Mouse (Mus musculus) stomach, embryonic 16.5 days (tissue): ENCODE results near the gene Ndufa9. TPM values are rescaled to one million over a fixed set of nuclear protein-coding genes. Genes with fewer than 3 reads are reported as not detected.

ENCODE experiments used
- ATAC-seq: fragments of 200-750 bp; cut with Nextera tagmentation; 2 replicates; pipeline ENCODE4 v1.8.0; 2017; ENCODE audit warnings: moderate number of reproducible peaks, moderate TSS enrichment; ENCODE audit not compliant: insufficient read depth, low FRiP score
- H3K27ac ChIP-seq: fragments of 300-500 bp; sonication (generic); 2 replicates; pipeline ENCODE4 v1.5.1; 2014; ENCODE audit warnings: low read length
- H3K27me3 ChIP-seq: fragments of 300-500 bp; sonication (generic); 2 replicates; pipeline ENCODE4 v1.6.1; 2014; ENCODE audit warnings: low read length, control low read depth, mixed read lengths; ENCODE audit not compliant: control insufficient read depth, insufficient read depth
- H3K36me3 ChIP-seq: fragments of 300-500 bp; sonication (generic); 2 replicates; pipeline ENCODE4 v1.6.1; 2014; ENCODE audit warnings: low read length; ENCODE audit not compliant: control insufficient read depth, insufficient read depth
- H3K4me1 ChIP-seq: fragments of 300-500 bp; sonication (generic); 2 replicates; pipeline ENCODE4 v1.6.1; 2014; ENCODE audit warnings: low read length, control low read depth, mixed read lengths; ENCODE audit not compliant: control insufficient read depth, insufficient read depth
- H3K4me2 ChIP-seq: fragments of 300-500 bp; sonication (generic); 2 replicates; pipeline ENCODE4 v1.6.1; 2014; ENCODE audit warnings: low read depth, low read length, mixed read lengths
- H3K4me3 ChIP-seq: fragments of 300-500 bp; sonication (generic); replicated peaks from 2 replicates; pipeline ENCODE4 v1.5.1; 2014; ENCODE audit warnings: mild to moderate bottlenecking, low read length
- H3K9ac ChIP-seq: fragments of 300-500 bp; sonication (generic); 2 replicates; pipeline ENCODE4 v1.6.1; 2014; ENCODE audit warnings: low read length
- H3K9me3 ChIP-seq: fragments of 300-500 bp; sonication (generic); replicated peaks from 2 replicates; pipeline ENCODE4 v1.6.1; 2016; ENCODE audit warnings: low read length, control low read depth; ENCODE audit not compliant: control insufficient read depth
- WGBS: fragments of 180-500 bp; shearing (Covaris S2); extraction: QIAGEN DNeasy Blood & Tissue Kit; methylation state at CpG from one replicate; pipeline ENCODE4 v1.1.7; 2014; 5-methylcytosine and 5-hydroxymethylcytosine counted together
- polyA plus RNA-seq: library from polyadenylated mRNA; unstranded; fragments of >200 nt; fragmentation: Nextera tagmentation; extraction: Ambion mirVana; gene quantifications from 2 replicates; pipeline ENCODE4 v1.2.1, GENCODE M21; 2015

The Ndufa9 gene
- 226 and 234 TPM in 2 replicates for polyA plus RNA-seq

- Histone ChIP-seq H3K4me2 (peak within 1 kb of the TSS; percentile 77), H3K9ac (peak within 1 kb of the TSS; percentile 85), H3K9me3 (no peaks in the 10 kb centered on the region), H3K4me3 (peak within 1 kb of the TSS; percentile 75), H3K27ac (peak within 1 kb of the TSS; percentile 20; the same call in 1 of the 2 replicates), H3K4me1 (peaks cover 6% of the 10 kb centered on the region; the same call in 1 of the 2 replicates), H3K36me3 (no peaks in the 10 kb centered on the region), H3K27me3 (no peaks in the 10 kb centered on the region)
- ATAC-seq = peak; percentile 90
- 7% methylated on average over 46 of the region's 46 CpGs for WGBS
Observed at GRCm38 (mm10) chr6:126848712-126849704, at the start of gene Ndufa9. Gene Ndufa9 (minus strand): TSS chr6:126849136.

GRCm38 (mm10) chr6:126877118-126877517, 28.2 kb upstream of the Ndufa9 start:
- Histone ChIP-seq H3K36me3 (no peaks in the 10 kb centered on the region), H3K4me2 (no peak overlapping the region), H3K4me1 (no peaks in the 10 kb centered on the region), H3K27me3 (no peaks in the 10 kb centered on the region), H3K4me3 (no peak overlapping the region), H3K9ac (no peak overlapping the region), H3K9me3 (no peaks in the 10 kb centered on the region), H3K27ac (no peak overlapping the region)
- 76% methylated on average over 8 of the region's 8 CpGs for WGBS
- no peak for ATAC-seq

DNA sequence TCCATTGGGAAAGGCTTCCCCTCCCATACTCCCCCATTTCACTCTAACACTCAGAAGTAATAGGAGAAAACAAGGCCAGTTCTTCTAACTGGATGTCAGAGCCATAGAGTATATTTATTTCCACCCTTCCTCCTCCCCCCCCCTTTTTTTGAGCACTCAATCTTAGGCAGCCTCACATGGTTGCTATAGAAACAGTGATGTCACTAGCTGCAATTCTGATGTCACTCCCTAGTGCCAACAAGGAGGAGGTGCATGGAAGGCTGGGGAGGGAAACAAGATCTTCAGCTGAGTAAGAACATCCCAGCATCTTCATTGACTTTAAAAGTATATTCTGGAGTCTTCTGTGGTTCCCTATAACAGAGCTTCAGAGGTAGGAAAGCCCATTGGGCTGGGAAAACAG, 3.9 kb upstream of the Ndufa9 start, which contains the start of gene Akap3:
TSS of gene Akap3 (plus strand) at position 218 of the 400 bp plus-strand sequence.
- Histone ChIP-seq H3K4me3 (no peak within 1 kb of the TSS), H3K4me1 (peaks cover 3% of the 10 kb centered on the region; the same call in 1 of the 2 replicates), H3K9me3 (no peaks in the 10 kb centered on the region), H3K27me3 (no peaks in the 10 kb centered on the region), H3K4me2 (no peak within 1 kb of the TSS), H3K36me3 (no peaks in the 10 kb centered on the region), H3K9ac (no peak within 1 kb of the TSS), H3K27ac (no peak within 1 kb of the TSS)
- ATAC-seq = no peak

GRCm38 (mm10) chr6:126836628-126837027, 12.3 kb downstream of the Ndufa9 start:
- no peak for ATAC-seq
- Histone ChIP-seq H3K4me1 (no peaks in the 10 kb centered on the region), H3K4me3 (no peak overlapping the region), H3K9me3 (no peaks in the 10 kb centered on the region), H3K27ac (no peak overlapping the region), H3K27me3 (no peaks in the 10 kb centered on the region), H3K9ac (no peak overlapping the region), H3K4me2 (no peak overlapping the region), H3K36me3 (peaks cover 32% of the 10 kb centered on the region)
- WGBS = 82% methylated on average over 8 of the region's 8 CpGs

DNA sequence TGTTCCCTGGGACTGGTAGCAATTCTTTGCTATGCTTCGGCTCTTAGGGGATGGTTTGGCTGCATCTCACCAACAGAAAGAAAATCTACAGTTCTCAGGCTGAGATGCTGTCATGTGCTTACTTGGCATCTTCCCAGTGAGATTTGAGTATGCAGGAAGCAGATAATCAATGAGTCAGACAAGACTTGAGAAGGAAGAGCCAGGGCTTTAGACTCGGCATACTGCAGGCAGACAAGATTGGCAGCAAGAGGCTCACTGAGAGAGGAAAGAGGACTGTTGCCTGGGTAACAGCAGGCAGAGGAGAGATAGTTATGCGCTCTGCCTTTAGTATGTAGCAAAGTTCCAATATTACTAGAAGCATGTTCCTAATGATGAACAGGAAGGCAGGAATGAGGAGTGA, 25.8 kb downstream of the Ndufa9 start:
- ATAC-seq = no peak
- no peak overlapping the region for H3K9ac ChIP-seq
- H3K36me3 ChIP-seq = peaks cover 6% of the 10 kb centered on the region; the same call in 1 of the 2 replicates
- no peak overlapping the region for H3K4me3 ChIP-seq
- H3K9me3 ChIP-seq = no peaks in the 10 kb centered on the region
- 92% methylated on average over 3 of the region's 3 CpGs for WGBS
- no peaks in the 10 kb centered on the region for H3K27me3 ChIP-seq
- H3K4me2 ChIP-seq = no peak overlapping the region
- no peak overlapping the region for H3K27ac ChIP-seq
- H3K4me1 ChIP-seq = no peaks in the 10 kb centered on the region

DNA sequence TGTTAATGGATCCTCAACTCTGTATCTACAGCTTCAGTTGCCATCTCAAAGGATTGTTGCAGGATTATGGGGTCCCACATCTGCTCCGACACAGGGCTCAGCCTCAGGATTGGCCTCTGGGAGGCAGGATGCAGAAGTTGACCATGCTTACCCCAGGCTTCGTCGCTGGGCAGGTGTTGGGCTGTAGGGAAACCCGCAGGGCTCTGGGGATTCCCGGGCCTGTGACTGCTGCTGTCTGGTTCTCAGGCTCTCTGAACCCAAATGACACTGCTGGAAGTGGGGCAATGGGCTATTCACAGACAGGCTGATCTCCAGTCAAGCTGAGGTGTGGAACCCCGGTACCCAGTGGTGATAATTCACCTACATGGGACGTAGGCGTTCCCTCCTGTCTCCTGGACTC, 32.6 kb downstream of the Ndufa9 start:
- Histone ChIP-seq H3K27ac (no peak overlapping the region), H3K9me3 (no peaks in the 10 kb centered on the region), H3K4me1 (no peaks in the 10 kb centered on the region), H3K36me3 (no peaks in the 10 kb centered on the region), H3K4me3 (no peak overlapping the region), H3K27me3 (no peaks in the 10 kb centered on the region), H3K9ac (no peak overlapping the region), H3K4me2 (no peak overlapping the region)
- ATAC-seq = no peak
- 90% methylated on average over 8 of the region's 8 CpGs for WGBS

DNA sequence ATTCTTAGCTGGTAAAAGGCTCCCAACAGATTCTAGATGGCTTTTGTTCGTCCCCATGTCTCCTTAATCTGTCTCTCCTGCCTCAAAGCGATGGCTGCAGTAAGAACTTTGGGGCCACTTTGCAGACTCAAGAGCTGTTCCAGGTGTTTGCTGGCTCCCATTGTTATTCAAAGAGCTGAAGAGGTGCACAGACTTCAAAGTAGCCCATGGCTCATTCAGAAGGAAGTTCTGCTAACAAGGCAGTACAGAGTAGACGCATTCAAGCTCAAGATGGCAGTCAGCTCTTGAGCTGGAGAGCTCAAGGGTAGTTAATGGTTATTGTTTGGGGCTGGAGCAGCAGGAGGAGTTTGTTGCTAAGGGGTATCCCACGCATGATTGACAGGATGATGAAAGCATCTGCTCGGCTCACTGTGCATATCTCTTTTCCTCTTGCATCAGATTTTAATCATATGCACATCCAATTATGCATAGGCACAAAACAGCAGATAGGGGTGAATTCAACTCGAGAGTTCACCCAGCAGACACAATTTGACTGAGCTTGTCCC, 33.7 kb downstream of the Ndufa9 start:
- Histone ChIP-seq H3K9ac (no peak overlapping the region), H3K4me1 (no peaks in the 10 kb centered on the region), H3K4me3 (no peak overlapping the region), H3K9me3 (no peaks in the 10 kb centered on the region), H3K27me3 (no peaks in the 10 kb centered on the region), H3K4me2 (no peak overlapping the region), H3K27ac (no peak overlapping the region), H3K36me3 (no peaks in the 10 kb centered on the region)
- no peak for ATAC-seq
- WGBS = 69% methylated on average over 6 of the region's 6 CpGs

- H3K4me2 ChIP-seq = no peak overlapping the region
- no peak overlapping the region for H3K4me3 ChIP-seq
- ATAC-seq = no peak
- H3K36me3 ChIP-seq = no peaks in the 10 kb centered on the region
- H3K9me3 ChIP-seq = no peaks in the 10 kb centered on the region
- H3K4me1 ChIP-seq = no peaks in the 10 kb centered on the region
- H3K27ac ChIP-seq = no peak overlapping the region
- no peaks in the 10 kb centered on the region for H3K27me3 ChIP-seq
- WGBS = 78% methylated on average over 4 of the region's 4 CpGs
- H3K9ac ChIP-seq = no peak overlapping the region
Observed at GRCm38 (mm10) chr6:126811481-126811880, 37.5 kb downstream of the Ndufa9 start.

GRCm38 (mm10) chr6:126808561-126808960, 40.4 kb downstream of the Ndufa9 start:
- 77% methylated on average over 8 of the region's 8 CpGs for WGBS
- H3K9ac ChIP-seq = no peak overlapping the region
- ATAC-seq = no peak
- no peak overlapping the region for H3K27ac ChIP-seq
- H3K4me3 ChIP-seq = no peak overlapping the region
- no peaks in the 10 kb centered on the region for H3K27me3 ChIP-seq
- no peaks in the 10 kb centered on the region for H3K36me3 ChIP-seq
- H3K4me2 ChIP-seq = no peak overlapping the region
- H3K4me1 ChIP-seq = no peaks in the 10 kb centered on the region
- no peaks in the 10 kb centered on the region for H3K9me3 ChIP-seq
